Mouse (Mus musculus): ENCODE data around the gene Lefty2. TPM values are rescaled to one million over a fixed set of nuclear protein-coding genes. Genes with fewer than 3 reads are reported as not detected.

Lefty2 gene
- total RNA-seq, 1 experiment = 68.3 TPM

GRCm38 (mm10) chr1:180940776-180941460 lies 48.0 kb downstream of the Lefty2 start:
- no peak overlapping the region; a peak in 1 of 4 replicates for H3K4me3 ChIP-seq (ENCODE audit: insufficient read depth in 1 of 2, low read depth in 1 of 2, low read length in 2 of 2, poor library complexity in 1 of 2, severe bottlenecking in 1 of 2)
- peaks cover 10 to 17% of the 10 kb centered on the region in 2 experiments for H3K4me1 ChIP-seq (ENCODE audit: control insufficient read depth in 2 of 2, insufficient read depth in 2 of 2, low read length in 2 of 2, poor library complexity in 1 of 2)
- H3K9me3 ChIP-seq (ENCODE audit: control insufficient read depth, insufficient read depth, low read depth, low read length) = no peaks in the 10 kb centered on the region
- in situ Hi-C loops (cut with MboI; ENCODE audit: low sequenced_read_pairs in 2 of 2, unreplicated experiment in 2 of 2) = no loop called here
- H3K27ac ChIP-seq (ENCODE audit: insufficient read depth, low read depth, low read length, poor library complexity, severe bottlenecking) = no peak overlapping the region
- peaks cover 8% of the 10 kb centered on the region; the same call in 1 of the 2 replicates for H3K36me3 ChIP-seq (ENCODE audit: control insufficient read depth, insufficient read depth, low read length, poor library complexity, severe bottlenecking)
- DNase-seq (ENCODE audit: low read depth, low spot score) = no peak
- peak overlapping the region; percentile 62; the same call in 1 of the 2 replicates for H3K9ac ChIP-seq (ENCODE audit: insufficient read depth, low read depth, low read length, poor library complexity, severe bottlenecking)
- no peak for TF ChIP-seq HCFC1 (IDR thresholded peaks at IDR 0.05; ENCODE audit: borderline replicate concordance, insufficient read depth, low read length)
- TF ChIP-seq ZNF384 (IDR thresholded peaks at IDR 0.05; ENCODE audit: low read depth, low read length) = no peak

- H3K9me3 ChIP-seq (ENCODE audit: control insufficient read depth, insufficient read depth, low read depth, low read length) = no peaks in the 10 kb centered on the region
- peaks cover 8% of the 10 kb centered on the region; the same call in 1 of the 2 replicates for H3K36me3 ChIP-seq (ENCODE audit: control insufficient read depth, insufficient read depth, low read length, poor library complexity, severe bottlenecking)
- in situ Hi-C loops (cut with MboI; ENCODE audit: low sequenced_read_pairs in 2 of 2, unreplicated experiment in 2 of 2) = no loop called here
- peak overlapping the region; percentile 76 to 80 for H3K4me3 ChIP-seq (ENCODE audit: insufficient read depth in 1 of 2, low read depth in 1 of 2, low read length in 2 of 2, poor library complexity in 1 of 2, severe bottlenecking in 1 of 2)
- TF ChIP-seq CHD2 (IDR thresholded peaks at IDR 0.05; ENCODE audit: low read depth, low read length) (no peak), MAFK (IDR thresholded peaks at IDR 0.05; ENCODE audit: insufficient read depth, low read depth, low read length) (no peak), HCFC1 (IDR thresholded peaks at IDR 0.05; ENCODE audit: borderline replicate concordance, insufficient read depth, low read length) (no peak), ZNF384 (IDR thresholded peaks at IDR 0.05; ENCODE audit: low read depth, low read length) (no peak), ZC3H11A (IDR thresholded peaks at IDR 0.05; ENCODE audit: borderline replicate concordance, low read depth, low read length) (no peak)
- no peak overlapping the region for H3K27ac ChIP-seq (ENCODE audit: insufficient read depth, low read depth, low read length, poor library complexity, severe bottlenecking)
- DNase-seq (ENCODE audit: low read depth, low spot score) = no peak
- peak overlapping the region; percentile 62 for H3K9ac ChIP-seq (ENCODE audit: insufficient read depth, low read depth, low read length, poor library complexity, severe bottlenecking)
- H3K4me1 ChIP-seq (ENCODE audit: control insufficient read depth in 2 of 2, insufficient read depth in 2 of 2, low read length in 2 of 2, poor library complexity in 1 of 2) = peaks cover 12 to 22% of the 10 kb centered on the region in 2 experiments
These were observed 48.8 kb downstream of the Lefty2 start for GRCm38 (mm10) chr1:180941726-180942125.

GRCm38 (mm10) chr1:180942166-180943031 lies 49.5 kb downstream of the Lefty2 start, which contains the start of gene Tmem63a:
Gene Tmem63a, plus strand, starts transcription at chr1:180942344.
- no peak for TF ChIP-seq ZNF384 (IDR thresholded peaks at IDR 0.05; ENCODE audit: low read depth, low read length)
- no peak for TF ChIP-seq CHD2 (IDR thresholded peaks at IDR 0.05; ENCODE audit: low read depth, low read length)
- no peak for TF ChIP-seq ZC3H11A (IDR thresholded peaks at IDR 0.05; ENCODE audit: borderline replicate concordance, low read depth, low read length)
- TF ChIP-seq HCFC1 (IDR thresholded peaks at IDR 0.05; ENCODE audit: borderline replicate concordance, insufficient read depth, low read length) = no peak
- no peak for TF ChIP-seq MAFK (IDR thresholded peaks at IDR 0.05; ENCODE audit: insufficient read depth, low read depth, low read length)
- peaks cover 4% of the 10 kb centered on the region; the same call in 1 of the 2 replicates for H3K36me3 ChIP-seq (ENCODE audit: control insufficient read depth, insufficient read depth, low read length, poor library complexity, severe bottlenecking)
- peak within 1 kb of the TSS; percentile 62 for H3K9ac ChIP-seq (ENCODE audit: insufficient read depth, low read depth, low read length, poor library complexity, severe bottlenecking)
- no peak for DNase-seq (ENCODE audit: low read depth, low spot score)
- H3K4me1 ChIP-seq (ENCODE audit: control insufficient read depth in 2 of 2, insufficient read depth in 2 of 2, low read length in 2 of 2, poor library complexity in 1 of 2) = peaks cover 12 to 23% of the 10 kb centered on the region in 2 experiments
- no peaks in the 10 kb centered on the region for H3K9me3 ChIP-seq (ENCODE audit: control insufficient read depth, insufficient read depth, low read depth, low read length)
- peak within 1 kb of the TSS; percentile 54; the same call in 1 of the 2 replicates for H3K27ac ChIP-seq (ENCODE audit: insufficient read depth, low read depth, low read length, poor library complexity, severe bottlenecking)
- in situ Hi-C loops (cut with MboI; ENCODE audit: low sequenced_read_pairs in 2 of 2, unreplicated experiment in 2 of 2) = no loop called here
- H3K4me3 ChIP-seq (ENCODE audit: insufficient read depth in 1 of 2, low read depth in 1 of 2, low read length in 2 of 2, poor library complexity in 1 of 2, severe bottlenecking in 1 of 2) = peak within 1 kb of the TSS; percentile 76 to 80

- Histone ChIP-seq H3K4me3 (ENCODE audit: insufficient read depth in 1 of 2, low read depth in 1 of 2, low read length in 2 of 2, poor library complexity in 1 of 2, severe bottlenecking in 1 of 2) (peak overlapping the region; percentile 76 to 80), H3K4me1 (ENCODE audit: control insufficient read depth in 2 of 2, insufficient read depth in 2 of 2, low read length in 2 of 2, poor library complexity in 1 of 2) (peaks cover 14 to 22% of the 10 kb centered on the region in 2 experiments), H3K27ac (ENCODE audit: insufficient read depth, low read depth, low read length, poor library complexity, severe bottlenecking) (peak overlapping the region; percentile 42; the same call in 1 of the 2 replicates), H3K36me3 (ENCODE audit: control insufficient read depth, insufficient read depth, low read length, poor library complexity, severe bottlenecking) (no peaks in the 10 kb centered on the region; the same call in 1 of the 2 replicates), H3K9me3 (ENCODE audit: control insufficient read depth, insufficient read depth, low read depth, low read length) (no peaks in the 10 kb centered on the region), H3K9ac (ENCODE audit: insufficient read depth, low read depth, low read length, poor library complexity, severe bottlenecking) (0 out of 2 replicates have a peak overlapping the region, but pooled peaks have one; percentile 22)
- no peak for TF ChIP-seq ZNF384 (IDR thresholded peaks at IDR 0.05; ENCODE audit: low read depth, low read length)
- TF ChIP-seq CHD2 (IDR thresholded peaks at IDR 0.05; ENCODE audit: low read depth, low read length) = no peak
- no peak for TF ChIP-seq HCFC1 (IDR thresholded peaks at IDR 0.05; ENCODE audit: borderline replicate concordance, insufficient read depth, low read length)
- TF ChIP-seq MAFK (IDR thresholded peaks at IDR 0.05; ENCODE audit: insufficient read depth, low read depth, low read length) = no peak
- no peak for TF ChIP-seq ZC3H11A (IDR thresholded peaks at IDR 0.05; ENCODE audit: borderline replicate concordance, low read depth, low read length)
- in situ Hi-C loops (cut with MboI; ENCODE audit: low sequenced_read_pairs in 2 of 2, unreplicated experiment in 2 of 2) = no loop called here
- DNase-seq (ENCODE audit: low read depth, low spot score) = no peak
These were observed 50.2 kb downstream of the Lefty2 start for GRCm38 (mm10) chr1:180943032-180943644.

All from ES-E14 (cell line).